Mouse (Mus musculus) kidney, postnatal 14 days (tissue): ENCODE results near the gene Gpr179.
"Not testable (repeated sequence)": the region's sequence is repeated elsewhere in the genome, so short reads cannot be mapped to it uniquely, and the experiment has no call there.

Experiments used
- DNase-seq: peaks from one replicate; pipeline ENCODE4 v3.0.0; 2022; ENCODE audit warnings: mixed read lengths

Gene Gpr179

DNA sequence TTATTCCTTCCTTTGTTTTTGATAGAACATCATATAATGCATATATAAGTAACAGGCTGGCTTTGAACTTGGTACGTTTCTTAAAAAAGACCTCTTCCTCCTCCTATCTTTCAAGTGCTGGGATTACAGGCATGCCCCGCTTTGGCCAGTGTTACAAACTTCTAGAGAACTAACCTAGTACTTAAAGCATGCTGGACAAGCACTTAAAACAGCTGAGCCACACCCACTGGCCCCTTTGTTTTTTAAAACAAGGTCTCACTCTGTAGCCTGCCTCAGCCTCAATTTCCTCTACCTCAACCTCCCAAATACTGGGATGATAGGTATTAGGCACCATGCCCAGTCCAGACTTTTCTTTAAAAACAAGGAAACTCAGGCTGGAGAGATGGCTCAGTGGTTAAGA lies 2.8 kb upstream of the Gpr179 start:
- no peak for DNase-seq

DNA sequence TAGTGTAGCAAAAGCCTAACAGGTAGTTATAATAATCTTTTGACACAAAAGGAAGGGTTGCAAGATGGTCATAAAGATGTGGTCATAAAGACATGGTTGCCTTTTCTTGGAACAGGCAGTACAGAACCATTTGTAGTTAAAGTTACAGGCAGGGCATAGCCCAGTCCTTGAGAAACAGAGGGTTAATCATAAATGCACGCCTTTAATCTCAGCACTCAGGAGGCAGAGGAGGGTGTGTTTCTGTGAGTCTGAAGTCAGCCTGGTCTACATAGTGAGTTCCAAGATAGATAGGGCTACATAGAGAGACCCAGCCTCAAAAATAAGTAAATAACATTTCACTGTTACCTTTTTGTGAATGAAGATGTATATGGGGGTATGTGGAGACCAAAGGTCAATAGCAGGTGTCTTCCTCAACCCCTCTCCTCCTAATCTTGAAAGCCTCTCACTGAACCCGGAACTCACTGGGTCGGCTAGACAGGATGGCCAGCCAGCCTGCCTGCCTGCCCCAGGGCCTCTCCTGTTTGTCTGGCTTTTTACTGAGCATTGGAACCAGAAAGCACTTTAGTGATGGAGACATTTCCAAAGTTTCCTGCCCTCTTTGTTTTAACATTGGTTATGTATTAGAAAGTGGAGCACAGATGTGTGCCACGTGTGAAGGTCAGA lies 1.2 kb upstream of the Gpr179 start:
- DNase-seq = no peak

DNA sequence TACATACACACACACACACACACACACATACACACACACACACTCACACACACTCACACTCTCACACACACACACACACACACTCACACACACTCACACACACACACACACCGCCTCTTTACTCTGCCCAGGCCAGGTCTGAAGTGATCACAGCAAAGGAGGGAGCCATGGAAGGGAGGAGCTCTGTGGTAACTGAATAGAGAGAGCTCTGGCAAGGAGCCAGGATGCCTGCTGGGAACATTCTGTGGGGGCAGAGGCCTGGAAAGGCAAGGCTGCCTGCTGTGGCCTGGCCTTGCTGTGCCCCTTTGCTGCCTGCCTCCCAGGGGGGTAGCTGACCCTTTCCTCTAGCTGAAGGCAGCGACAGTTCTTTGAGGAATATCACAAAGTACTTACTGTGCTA lies 1.8 kb downstream of the Gpr179 start:
- peak; percentile 91 for DNase-seq

DNA sequence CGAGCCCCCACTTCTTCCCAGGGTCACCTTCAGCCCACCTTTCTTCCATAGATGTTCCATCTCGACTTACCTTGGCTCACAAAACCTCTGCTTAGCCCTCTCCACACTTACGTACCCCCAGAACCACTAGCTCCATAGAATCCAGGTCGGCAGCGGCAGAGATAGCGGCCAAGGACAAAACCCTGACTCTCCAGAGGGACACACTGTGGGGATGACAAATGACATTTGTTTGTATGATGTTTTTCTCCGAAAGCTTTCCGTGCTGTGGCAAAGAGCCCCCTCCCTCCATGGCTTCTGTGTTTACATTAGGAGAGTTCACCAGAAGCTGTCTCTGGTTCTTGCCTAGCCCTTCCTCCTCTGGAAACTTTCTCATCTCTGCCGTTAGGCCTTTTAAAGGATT lies 4.6 kb downstream of the Gpr179 start:
- no peak for DNase-seq

DNA sequence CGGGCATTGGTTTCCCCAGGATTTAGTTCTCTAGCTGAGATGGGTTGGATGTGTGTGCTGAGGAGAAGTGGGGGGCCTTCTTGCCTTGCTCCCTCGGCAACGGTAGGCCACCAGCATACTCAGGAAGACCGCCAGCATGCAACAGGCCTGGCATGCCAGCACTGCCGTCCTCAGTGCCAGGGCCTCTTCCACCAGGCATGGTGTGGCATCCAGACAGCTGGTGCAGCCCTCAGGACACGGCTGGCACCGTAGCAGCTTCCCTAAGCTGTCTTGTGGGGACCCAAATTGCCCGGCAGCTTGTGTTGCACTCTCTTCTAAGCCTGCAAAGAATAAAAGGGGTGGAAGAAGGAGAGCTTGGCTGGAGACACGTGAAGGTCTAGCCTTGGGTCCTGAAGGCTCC lies 5.5 kb downstream of the Gpr179 start:
- no peak for DNase-seq

DNA sequence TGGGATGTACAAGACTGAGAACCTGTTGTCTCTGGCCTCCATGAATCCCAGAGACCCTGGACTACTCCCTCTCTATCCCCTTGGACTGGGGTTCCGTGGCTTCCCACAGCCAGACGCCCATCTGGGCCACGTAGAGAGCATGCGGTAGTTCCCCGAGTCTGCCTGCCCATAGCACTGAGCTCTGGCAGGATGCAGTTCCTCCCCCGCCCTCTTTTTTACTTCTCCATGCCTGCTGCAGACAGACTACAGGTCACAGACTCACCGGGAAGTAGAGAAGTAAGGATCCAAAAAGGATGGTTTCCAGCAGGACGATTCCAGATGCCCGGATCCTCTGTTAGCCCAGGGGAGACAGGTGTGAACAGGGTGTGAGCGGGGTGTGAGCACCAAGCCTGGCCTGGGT lies 6.4 kb downstream of the Gpr179 start:
- no peak for DNase-seq

DNA sequence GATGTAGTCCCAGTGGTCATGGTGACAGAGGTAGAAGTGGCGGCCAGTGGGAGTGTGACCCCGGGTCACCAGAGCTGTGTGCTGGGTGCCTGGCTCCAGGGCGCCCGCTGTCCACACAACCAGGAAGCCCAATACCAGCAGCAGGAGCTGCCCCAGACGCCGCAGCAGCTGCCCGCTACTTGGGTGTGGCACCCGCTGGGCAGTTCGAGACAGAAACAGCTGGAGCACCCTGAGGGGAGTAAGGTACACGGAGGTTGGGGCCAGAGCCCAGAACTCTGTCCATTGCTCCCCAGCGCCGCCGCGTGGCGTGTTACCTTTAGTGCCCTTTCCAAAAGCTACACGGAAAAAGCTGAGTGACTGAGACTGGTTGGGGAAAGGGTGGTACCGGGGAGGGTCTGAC lies 8.3 kb downstream of the Gpr179 start:
- peak; percentile 30 for DNase-seq

DNA sequence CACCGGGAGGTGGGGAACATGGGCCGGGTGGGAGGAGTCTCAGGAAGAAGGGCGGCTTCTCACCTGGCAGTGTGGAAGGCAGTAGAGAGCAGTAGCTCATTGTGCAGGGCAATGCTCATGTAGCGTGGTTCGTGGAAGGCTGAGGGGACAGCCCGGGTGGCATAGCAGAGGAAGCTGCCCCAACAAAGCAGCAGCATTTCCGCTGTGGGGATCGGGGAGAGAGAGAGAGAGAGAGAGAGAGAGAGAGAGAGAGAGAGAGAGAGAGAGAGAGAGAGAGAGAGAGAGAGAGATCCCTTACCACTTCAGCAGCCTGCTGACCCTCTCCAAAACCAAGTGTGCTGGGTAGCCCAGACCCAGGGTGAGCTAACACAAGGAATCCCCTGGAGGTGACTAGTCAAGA lies 8.7 kb downstream of the Gpr179 start:
- DNase-seq = no peak

DNA sequence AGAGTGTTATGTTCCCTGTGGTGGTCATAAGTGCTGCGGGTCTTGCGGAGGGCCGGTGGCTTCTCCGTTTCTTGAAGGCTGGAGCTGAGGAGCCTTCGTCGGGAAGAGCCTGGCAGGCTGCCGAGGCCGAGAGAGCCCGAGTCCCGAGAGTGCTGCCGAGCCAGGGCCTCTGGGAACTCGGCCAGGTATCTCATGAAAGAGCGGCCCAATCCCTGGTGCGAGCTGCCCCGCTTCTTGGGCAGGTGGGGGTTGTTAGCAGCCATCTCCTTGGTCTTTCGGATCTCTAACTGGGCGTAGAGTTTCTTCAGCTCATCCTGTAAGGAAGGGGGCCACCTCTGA lies 12.9 kb downstream of the Gpr179 start:
- peak; percentile 85 for DNase-seq

DNA sequence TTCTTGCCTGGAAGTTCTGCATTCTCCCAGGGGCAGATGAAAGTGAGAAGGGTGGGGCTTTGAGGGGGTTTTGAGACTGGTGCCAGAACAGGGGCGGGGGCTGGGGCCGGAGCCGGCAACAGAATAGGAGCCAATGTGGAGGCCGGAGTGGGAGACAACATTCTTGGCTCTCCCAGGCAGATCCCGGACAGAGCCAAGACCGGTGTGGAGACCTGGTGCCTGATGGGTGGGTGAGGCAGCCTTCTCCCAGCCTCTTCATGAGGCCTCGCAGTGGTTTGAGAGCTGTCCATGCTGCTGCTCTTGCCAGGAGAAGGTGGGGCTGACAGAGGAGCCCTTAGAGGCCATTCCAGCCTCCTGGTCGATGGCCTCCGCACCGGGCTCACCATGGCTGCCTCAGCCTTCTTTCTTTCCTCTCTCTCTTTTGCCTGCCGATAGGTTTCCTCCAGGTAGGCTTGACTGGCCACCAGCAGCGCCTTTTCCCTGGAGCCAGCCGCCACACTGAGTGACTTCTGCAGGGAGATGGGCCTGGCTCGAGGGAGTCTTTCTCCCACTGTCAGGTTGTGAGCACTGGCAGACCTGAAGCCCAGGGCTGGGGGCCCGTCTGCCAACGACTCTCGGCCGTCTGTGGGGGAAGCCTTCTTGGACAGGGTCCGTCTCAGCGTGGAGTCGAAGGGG lies 13.4 kb downstream of the Gpr179 start:
- DNase-seq = no peak

DNA sequence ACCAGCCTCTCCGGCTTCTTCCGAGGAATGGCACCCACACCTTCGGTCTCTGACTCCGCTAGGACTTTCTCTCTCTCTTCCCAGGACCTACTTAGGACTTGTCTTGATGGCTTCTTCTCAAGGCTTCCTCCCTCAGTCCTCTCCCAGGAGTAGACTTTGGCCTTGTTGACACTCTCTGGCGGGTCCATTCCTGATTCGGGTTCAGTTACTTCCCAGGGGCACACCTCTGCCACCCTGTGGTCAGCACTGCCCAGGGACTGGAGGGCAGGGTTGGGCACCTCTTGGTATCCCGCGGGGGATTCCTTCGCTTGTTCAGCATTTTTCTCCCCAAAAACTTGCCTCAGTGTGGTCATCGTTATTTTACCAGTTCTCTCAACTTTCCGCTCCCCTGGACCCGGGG lies 14.5 kb downstream of the Gpr179 start:
- peak; percentile 26 for DNase-seq

DNA sequence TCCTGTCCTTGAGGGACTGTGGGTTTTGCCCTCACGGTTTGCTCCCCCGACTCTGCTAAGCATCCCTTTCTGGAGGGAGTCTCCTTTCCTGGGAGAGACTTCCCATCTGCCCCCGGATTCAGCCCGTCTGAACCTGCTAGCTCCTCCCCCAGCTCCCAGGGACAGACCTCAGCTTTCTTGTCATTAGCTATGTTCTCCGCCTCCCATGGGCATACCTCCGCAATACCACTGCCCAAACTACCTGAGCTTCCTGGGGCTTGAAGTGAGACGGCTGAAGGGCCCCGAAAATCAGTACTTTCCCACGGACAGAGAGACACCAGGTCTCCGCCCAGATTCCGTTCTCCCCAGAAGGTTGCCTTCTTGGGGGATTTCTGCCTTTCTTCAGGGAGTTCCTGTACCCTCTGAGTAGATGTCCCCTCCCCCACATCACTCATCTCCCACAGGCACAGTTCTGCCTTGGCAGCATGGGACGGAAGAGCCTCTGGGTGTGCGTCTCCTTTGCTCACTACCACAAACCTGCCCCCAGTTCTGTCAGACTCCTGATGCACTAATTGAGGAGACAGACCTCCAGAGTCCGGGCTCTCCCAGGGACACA lies 15.0 kb downstream of the Gpr179 start:
- no peak for DNase-seq

DNA sequence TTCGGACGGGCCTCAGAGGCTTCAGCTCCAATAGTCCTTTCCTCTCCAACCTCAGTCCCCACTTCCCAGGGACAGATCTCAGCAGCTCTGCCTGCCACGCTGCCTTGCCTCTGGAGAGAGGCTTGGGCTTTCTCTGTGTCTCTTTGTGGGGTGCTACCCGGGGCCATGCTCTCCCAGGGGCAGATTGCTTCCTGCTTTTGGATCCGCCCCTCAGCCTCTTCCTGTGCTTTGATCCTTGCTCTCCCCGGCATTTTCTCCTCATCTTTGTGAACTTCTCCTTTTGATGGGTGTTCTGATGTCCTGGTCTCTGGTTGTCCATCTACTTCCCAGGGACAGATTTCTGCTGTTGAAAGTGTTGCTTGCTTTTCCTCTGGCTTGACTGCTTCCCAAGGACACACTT lies 15.6 kb downstream of the Gpr179 start:
- DNase-seq = no peak

DNA sequence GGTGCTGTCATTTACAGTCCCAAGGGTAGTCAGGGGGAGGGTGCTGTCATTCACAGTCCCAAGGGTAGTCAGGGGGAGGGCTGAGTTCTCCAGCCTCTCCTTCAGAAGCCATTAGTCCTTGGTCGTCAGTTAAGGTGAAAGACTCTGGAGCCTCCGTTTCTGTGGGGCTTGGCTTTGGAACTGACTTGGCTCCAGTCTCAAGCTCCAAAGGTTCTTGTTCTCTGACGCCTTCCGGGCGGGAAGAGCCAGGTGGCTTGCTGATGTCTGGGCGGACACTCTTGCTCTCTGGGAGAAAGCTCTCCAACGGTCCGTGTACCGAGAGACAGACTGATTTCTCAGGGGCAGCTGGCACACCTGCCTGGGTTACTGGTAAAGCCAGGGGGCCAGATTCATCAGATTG lies 17.5 kb downstream of the Gpr179 start:
- no peak for DNase-seq

DNA sequence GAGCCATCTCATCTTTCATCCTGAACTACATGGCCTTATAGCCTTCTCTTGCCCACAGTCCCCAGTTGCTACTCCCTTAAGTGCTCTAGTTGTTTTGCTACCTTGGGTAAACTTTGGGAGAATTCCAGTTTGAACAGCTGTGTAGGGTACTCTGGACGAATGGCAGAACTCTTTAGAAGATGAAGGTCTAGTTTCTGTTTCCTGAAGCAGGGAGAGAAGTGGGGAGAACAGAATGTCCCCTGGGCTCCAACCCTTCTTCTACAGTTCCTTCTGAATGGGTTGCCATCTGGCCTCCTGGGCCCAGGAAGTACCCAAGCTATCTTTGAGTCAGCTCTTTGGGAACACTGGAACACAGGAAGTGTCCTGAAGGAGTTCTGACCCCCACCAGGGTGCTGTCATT lies 18.0 kb downstream of the Gpr179 start:
- no peak for DNase-seq

DNA sequence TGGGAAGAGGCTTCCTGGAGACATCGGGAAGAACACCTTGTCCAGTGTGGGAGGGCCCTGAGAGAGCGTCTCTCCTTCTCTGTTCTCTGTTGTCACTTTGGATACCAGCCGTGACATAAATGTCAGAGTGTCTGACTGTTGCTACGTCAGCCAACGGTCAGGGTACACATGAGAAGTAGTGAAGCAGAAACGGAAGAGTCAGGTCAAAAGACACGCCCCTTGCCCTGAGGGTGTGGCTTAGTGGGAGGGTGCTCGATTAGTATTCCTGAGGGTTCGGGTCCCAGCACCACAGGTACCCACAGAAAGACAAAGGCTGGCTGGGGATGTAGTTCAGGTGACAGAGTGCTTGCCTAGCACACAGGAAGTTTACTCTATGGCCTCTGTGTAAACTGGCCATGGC lies 18.8 kb downstream of the Gpr179 start:
- peak; percentile 45 for DNase-seq

DNA sequence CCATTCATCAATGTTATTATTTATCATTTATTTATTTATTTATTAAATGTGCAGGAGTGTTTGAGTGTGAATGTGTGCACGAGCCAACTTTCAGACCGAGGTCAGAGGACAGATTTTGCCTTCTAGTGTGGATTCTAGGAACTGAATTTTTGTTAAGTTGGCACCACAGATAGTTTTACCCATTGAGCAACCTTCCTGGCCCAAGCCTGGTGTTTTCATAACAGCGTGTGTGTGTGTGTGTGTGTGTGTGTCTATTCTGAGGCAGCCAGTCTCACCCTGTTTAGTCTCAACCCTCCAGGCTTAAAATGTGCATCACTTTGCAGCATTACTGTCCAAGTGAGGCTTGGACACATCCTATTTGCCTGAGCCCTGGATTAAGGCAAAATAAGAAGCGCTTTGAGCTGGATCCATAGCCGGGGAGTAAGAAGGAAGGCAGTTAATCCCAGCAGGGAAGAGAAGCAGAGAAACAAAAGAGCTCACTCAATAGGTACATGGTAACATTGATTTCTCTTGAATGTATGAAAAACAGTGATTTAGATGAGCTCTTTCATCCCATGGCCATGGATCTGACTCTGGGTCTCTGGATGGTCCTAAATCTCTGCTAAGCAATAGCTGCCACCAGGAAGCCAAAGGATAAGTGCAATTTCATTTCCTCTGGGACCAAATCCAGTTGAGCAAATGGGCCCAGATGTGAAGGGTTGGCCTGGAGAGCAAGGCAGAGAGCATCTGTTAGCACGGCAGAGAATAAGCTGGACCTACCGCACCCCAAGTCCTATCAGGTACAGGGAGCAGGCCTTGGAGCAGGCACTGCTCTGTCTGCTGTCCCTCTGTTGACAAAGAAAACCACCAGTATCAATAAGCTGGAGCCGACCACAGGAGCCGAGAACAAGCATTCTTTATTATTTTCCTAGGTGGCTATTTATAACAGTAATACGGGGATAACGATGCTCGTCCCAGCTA lies 20.4 kb downstream of the Gpr179 start:
- DNase-seq = no peak

DNA sequence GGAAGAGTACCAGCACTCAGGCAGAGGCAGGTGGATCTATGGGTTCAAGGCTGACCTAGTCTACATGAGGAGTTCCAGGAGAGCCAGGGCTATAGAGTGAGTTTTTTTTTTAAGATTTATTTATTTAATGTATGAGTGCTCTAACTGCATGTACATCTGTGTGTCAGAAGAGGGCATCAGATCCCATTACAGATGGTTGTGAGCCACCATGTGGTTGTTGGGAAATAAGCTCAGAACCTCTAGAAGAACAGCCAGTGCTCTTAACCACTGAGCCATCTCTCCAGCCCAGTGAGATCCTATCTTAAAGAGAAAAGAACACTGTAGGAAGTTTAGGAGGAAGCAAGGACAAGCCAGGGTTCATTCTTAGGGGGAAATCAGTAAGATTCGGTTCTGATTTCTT lies 21.6 kb downstream of the Gpr179 start:
- no peak for DNase-seq

DNA sequence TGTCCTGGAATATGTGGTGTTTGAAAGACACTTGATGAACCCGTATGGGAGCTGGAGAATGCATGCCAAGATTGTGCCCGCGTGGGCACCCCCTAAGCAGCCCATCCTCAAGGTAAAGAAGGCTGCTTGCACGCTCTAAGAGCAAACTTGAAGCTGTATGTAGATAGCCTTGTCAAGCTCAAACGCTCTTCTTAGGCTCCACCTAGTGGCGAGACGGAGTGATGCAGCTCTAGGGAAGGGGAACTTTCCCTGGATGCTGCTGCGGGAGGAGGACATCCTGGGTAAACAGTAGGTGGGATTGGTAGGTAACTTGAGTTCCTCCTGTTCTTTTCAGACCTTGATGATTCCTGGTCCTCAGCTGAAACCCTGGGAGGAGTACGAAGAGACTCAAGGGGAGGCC lies 23.7 kb downstream of the Gpr179 start:
- DNase-seq = peak; percentile 54

DNA sequence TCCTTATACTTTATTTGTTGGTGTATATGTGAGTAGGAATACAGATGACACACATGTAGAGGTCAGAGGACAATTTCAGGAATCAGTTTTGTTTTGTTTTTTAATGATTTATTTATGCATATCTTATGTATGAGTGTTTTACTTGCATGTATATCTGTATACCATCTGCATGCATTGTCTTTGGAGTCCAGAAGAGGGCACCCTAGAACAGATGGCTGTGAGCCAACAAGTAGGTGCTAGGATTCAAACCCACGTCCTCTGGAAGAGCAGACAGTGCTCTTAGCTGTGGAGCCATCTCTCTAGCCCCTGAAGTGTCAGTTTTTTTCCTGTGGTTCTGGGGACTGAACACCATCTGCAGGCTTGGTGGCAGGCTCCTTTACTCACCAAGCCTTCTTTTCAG lies 26.7 kb downstream of the Gpr179 start:
- no peak for DNase-seq

DNA sequence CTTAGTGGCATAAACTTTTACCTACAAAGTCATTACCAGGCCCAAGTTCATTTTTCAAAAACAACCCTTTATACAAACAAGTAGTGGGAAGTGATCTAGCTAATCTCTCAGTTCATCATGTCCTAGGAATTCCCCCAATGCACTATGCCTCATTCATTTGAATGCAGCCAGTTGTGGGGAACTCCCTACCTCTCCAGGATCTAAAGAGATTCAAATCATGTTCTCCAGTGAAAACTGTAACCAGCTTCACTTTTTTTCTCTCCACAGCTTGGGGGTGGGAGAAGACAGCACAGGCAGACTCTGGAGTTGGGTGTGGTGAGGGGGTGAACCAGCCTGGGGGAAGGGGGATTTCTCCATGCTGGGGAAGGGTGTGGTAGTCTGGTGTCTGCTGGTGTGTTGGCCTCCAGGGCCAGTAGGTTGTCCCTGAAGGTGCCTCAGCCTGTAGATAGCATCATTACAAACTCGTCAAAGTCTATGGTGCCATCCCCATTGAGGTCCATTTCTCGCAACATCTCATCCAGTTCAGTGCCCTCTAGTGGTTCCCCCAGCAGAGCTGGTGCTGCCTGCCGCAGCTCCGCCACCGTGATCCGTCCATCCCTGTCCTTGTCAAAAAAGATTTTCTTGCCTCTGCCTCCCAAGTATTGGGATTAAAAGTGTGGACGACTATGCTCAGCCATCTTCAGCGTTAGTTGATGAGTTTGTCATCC lies 29.8 kb downstream of the Gpr179 start:
- not testable (repeated sequence) for DNase-seq

DNA sequence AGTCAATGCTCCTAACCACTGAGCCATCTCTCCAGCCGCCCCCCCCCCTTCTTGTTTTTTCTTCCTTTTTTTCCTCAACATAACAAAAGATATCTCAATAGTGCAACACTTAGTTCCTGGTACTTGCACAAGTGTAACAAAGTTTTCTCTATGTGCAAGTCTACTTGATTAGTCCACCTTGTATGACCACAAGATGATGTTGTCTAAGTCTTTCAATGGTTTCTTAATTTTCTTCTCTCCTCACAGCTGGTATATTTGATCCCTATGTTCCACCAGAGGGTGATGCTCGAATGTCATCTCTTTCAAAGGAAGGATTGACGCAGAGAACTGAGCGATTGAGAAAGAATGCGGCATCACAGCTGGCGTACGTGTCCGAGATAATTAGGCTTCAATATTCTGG lies 30.7 kb downstream of the Gpr179 start:
- no peak for DNase-seq
